Comparison of ENCODE assay signal across 10 mouse cellular contexts in the genomic region with DNA sequence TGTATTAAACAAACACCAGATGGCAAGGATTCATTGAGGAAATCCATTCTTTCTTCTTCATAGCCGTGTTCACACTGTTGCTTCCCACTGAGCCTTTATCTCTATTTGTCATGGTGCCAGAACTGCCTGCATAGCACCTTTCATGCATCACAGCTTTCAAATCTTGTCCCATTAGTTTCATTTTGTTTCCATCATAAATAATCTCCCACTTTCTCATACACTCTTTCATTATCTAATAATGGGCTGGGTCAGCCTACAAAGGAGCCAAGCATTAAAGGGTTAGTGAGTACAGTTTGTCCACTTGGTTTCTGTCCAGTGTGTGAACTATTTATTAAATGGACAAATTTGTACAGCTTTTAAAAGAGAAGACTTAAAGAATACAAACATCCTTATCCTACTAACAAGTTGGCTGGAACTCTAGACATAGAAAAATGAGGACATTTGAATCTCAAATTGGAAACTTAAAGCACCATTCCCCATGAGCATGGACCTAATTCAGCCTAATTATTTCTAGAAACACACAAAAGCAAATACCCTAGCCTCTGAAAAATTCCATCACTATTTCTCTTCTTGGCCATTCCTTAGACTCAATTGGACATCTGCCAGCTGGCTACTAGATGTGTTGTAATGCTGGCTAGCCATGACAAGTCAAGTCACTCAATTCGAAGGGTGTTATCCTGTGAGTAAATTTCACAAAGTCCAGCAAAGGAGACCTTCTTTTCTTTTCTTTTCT.
DNase-seq lines count a peak whose midpoint lies in the region; ATAC-seq lines count a peak whose summit lies in the region.
"Had no signal": no experiment of that assay in that cellular context is flagged by ENCODE, and none has a peak within 500 bp of the region (broad histone marks: within the 10 kb centered on the region; RNA-seq: fewer than 3 reads in every experiment).

No protein-coding gene starts in this region.

- peak; percentile 22 for DNase-seq in adrenal gland, postnatal 10 days
- DNase-seq in adrenal gland, adult 2 months = no peak
- DNase-seq in lung, postnatal 25 days (ENCODE audit: low spot score) = no peak
- DNase-seq in forebrain, embryonic 10.5 days (ENCODE audit: extremely low spot score, low spot score) = peak; percentile 17
- peak; percentile 12 for DNase-seq in lung, postnatal 36 days
- DNase-seq in layer of hippocampus, postnatal 25 days (ENCODE audit: extremely low spot score in 1 of 2, low spot score in 1 of 2) = no peak
- no peak for DNase-seq in kidney, postnatal 14 days
- DNase-seq: kidney, adult 18-20 months had no signal

- WGBS in lung, embryonic 16.5 days = 50% methylated on average over 2 of the region's 2 CpGs
- 38% methylated on average over 2 of the region's 2 CpGs for WGBS in forebrain, embryonic 10.5 days

- no peaks in the 10 kb centered on the region for H3K27me3 ChIP-seq in lung, embryonic 16.5 days (ENCODE audit: control insufficient read depth, insufficient read depth, low read depth, low read length)
- H3K27me3 ChIP-seq in forebrain, embryonic 10.5 days (ENCODE audit: poor library complexity, severe bottlenecking) = peaks cover 62% of the 10 kb centered on the region

- H3K9ac ChIP-seq in lung, embryonic 16.5 days (ENCODE audit: low read length) = no peak overlapping the region

- no peaks in the 10 kb centered on the region for H3K36me3 ChIP-seq in lung, embryonic 16.5 days (ENCODE audit: control insufficient read depth, insufficient read depth, low read length)
- H3K36me3 ChIP-seq in forebrain, embryonic 10.5 days (replicated peaks) = no peaks in the 10 kb centered on the region
- H3K36me3 ChIP-seq: heart, embryonic 10.5 days had no signal

- ATAC-seq in lung, embryonic 16.5 days (ENCODE audit: low read depth) = peak; percentile 28; the same call in 1 of the 2 replicates

- H3K9me3 ChIP-seq in lung, embryonic 16.5 days (ENCODE audit: control insufficient read depth, low read length) = no peaks in the 10 kb centered on the region
- H3K9me3 ChIP-seq in forebrain, embryonic 10.5 days = no peaks in the 10 kb centered on the region
- H3K9me3 ChIP-seq: heart, embryonic 10.5 days had no signal

- no peak overlapping the region for H3K4me2 ChIP-seq in lung, embryonic 16.5 days (ENCODE audit: low read depth, low read length)

- H3K4me3 ChIP-seq in lung, embryonic 16.5 days (ENCODE audit: low read length) = no peak overlapping the region
- H3K4me3 ChIP-seq in forebrain, embryonic 10.5 days = no peak overlapping the region
- H3K4me3 ChIP-seq: heart, embryonic 10.5 days had no signal

- H3K4me1 ChIP-seq in lung, embryonic 16.5 days (replicated peaks; ENCODE audit: control insufficient read depth, insufficient read depth, low read length) = no peaks in the 10 kb centered on the region
- H3K4me1 ChIP-seq in forebrain, embryonic 10.5 days = peaks cover 30% of the 10 kb centered on the region
- H3K4me1 ChIP-seq: heart, embryonic 10.5 days had no signal

- no peak overlapping the region for H3K27ac ChIP-seq in lung, embryonic 16.5 days (ENCODE audit: low read length)
- H3K27ac ChIP-seq in forebrain, embryonic 10.5 days = no peak overlapping the region
- H3K27ac ChIP-seq: heart, embryonic 10.5 days had no signal

Comparison
In these comparisons a context has a peak if more than half of its experiments do, and no peak if none do; other contexts are left out.
1. DNase-seq: peak in adrenal gland, postnatal 10 days (single experiment), forebrain, embryonic 10.5 days (single experiment) and lung, postnatal 36 days (single experiment); none in adrenal gland, adult 2 months (single experiment), lung, postnatal 25 days (single experiment), layer of hippocampus, postnatal 25 days (0 of 2) and kidney, postnatal 14 days (single experiment).